Mouse (Mus musculus) kidney, postnatal 0 days (tissue): Measurements from ENCODE around the gene Nat8f6. TPM values are rescaled to one million over a fixed set of nuclear protein-coding genes. Genes with fewer than 3 reads are reported as not detected.

Experiments used
- ATAC-seq: fragments of 200-750 bp; cut with Nextera tagmentation; replicated peaks from 2 replicates; pipeline ENCODE4 v1.8.0; 2017; ENCODE audit warnings: low read depth, moderate number of reproducible peaks, moderate TSS enrichment, moderate library complexity; ENCODE audit not compliant: low FRiP score
- DNase-seq: peaks from one replicate; pipeline ENCODE4 v3.0.0-alpha.2; 2016; ENCODE audit warnings: low spot score
- H3K27ac ChIP-seq: fragments of 300-500 bp; sonication (generic); 2 replicates; pipeline ENCODE4 v1.5.1; 2014; ENCODE audit warnings: mild to moderate bottlenecking
- H3K27me3 ChIP-seq: fragments of 300-500 bp; sonication (generic); 2 replicates; pipeline ENCODE4 v1.6.1; 2014; ENCODE audit warnings: low read length, mixed read lengths; ENCODE audit not compliant: insufficient read depth
- H3K36me3 ChIP-seq: fragments of 300-500 bp; sonication (generic); 2 replicates; pipeline ENCODE4 v1.6.1; 2014; ENCODE audit warnings: low read length, mixed read lengths; ENCODE audit not compliant: insufficient read depth
- H3K4me1 ChIP-seq: fragments of 300-500 bp; sonication (generic); replicated peaks from 2 replicates; pipeline ENCODE4 v1.6.1; 2014; ENCODE audit warnings: antibody characterized with exemption, low read length, mixed read lengths; ENCODE audit not compliant: insufficient read depth
- H3K4me2 ChIP-seq: fragments of 300-500 bp; sonication (generic); 2 replicates; pipeline ENCODE4 v1.6.1; 2014; ENCODE audit warnings: mild to moderate bottlenecking, low read length, moderate library complexity, mixed read lengths
- H3K4me3 ChIP-seq: fragments of 300-500 bp; sonication (generic); replicated peaks from 2 replicates; pipeline ENCODE4 v1.5.1; 2014; ENCODE audit warnings: low read depth, low read length
- H3K9ac ChIP-seq: fragments of 300-500 bp; sonication (generic); 2 replicates; pipeline ENCODE4 v1.6.1; 2014; ENCODE audit warnings: low read depth, low read length
- H3K9me3 ChIP-seq: fragments of 300-500 bp; sonication (generic); replicated peaks from 2 replicates; pipeline ENCODE4 v1.6.1; 2016; ENCODE audit warnings: low read length, inconsistent platforms, mixed read lengths
- CTCF ChIP-seq: IDR thresholded peaks from 2 replicates; pipeline ENCODE4 v1.5.1; 2016; ENCODE audit warnings: antibody characterized with exemption, low read depth, mild to moderate bottlenecking, moderate library complexity
- WGBS: fragments of 180-500 bp; shearing (Covaris S2); extraction: QIAGEN DNeasy Blood & Tissue Kit; methylation state at CpG from one replicate; pipeline ENCODE4 v1.1.7; 2014; 5-methylcytosine and 5-hydroxymethylcytosine counted together
- polyA plus RNA-seq: library from polyadenylated mRNA; unstranded; fragments of >200 nt; fragmentation: Nextera tagmentation; extraction: Ambion mirVana; gene quantifications from 2 replicates; pipeline ENCODE4 v1.2.1, GENCODE M21; 2015

Nat8f6 gene
- polyA plus RNA-seq, 1 experiment from 2014 or later = 0.64 TPM

DNA sequence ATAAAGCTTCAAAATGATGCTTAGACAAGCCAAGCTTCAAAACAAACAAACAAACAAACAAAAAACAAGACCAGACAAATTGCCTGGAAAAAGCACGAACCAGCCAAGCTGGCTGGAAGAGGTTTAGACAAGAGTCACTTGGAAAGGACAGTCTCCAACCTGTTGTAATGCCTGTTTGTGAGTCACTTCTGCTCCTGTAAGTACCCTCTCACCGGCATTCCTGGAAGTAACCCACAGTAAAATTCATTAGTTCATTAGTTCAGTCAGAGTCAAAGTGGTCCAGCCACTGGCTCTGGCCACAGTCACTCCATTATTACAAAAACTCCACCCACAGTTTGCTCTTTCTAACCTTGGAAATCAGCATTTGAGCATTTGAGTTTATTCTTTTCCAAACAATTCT lies 43.1 kb upstream of the Nat8f6 start:
- no peak for TF ChIP-seq CTCF
- Histone ChIP-seq H3K27me3 (no peaks in the 10 kb centered on the region), H3K4me3 (no peak overlapping the region), H3K9ac (no peak overlapping the region), H3K9me3 (no peaks in the 10 kb centered on the region), H3K4me1 (no peaks in the 10 kb centered on the region), H3K27ac (no peak overlapping the region), H3K36me3 (no peaks in the 10 kb centered on the region), H3K4me2 (no peak overlapping the region)
- DNase-seq = no peak
- no peak for ATAC-seq
- WGBS = 84% methylated on average over 2 of the region's 2 CpGs

DNA sequence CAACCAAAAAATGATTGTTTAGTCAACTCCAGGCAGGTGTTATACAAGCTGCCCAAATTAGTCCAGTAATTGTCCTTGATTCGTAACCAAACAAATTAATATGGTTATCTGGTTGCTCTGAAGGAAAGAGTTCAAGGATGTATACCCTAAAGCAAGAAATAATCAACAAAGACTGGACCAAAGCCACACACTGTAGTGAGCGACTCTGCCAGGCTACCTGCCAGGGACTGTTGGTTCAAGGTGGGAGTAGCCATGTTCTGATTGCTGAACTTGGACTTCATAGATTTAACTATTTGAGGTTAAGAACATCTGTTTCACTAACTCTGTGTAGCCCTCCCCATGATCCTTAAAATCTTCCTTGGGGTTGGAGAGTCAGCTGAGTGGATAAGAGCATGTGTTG lies 42.4 kb upstream of the Nat8f6 start:
- Histone ChIP-seq H3K4me1 (no peaks in the 10 kb centered on the region), H3K27ac (no peak overlapping the region), H3K27me3 (no peaks in the 10 kb centered on the region), H3K9ac (no peak overlapping the region), H3K4me2 (no peak overlapping the region), H3K4me3 (no peak overlapping the region), H3K9me3 (no peaks in the 10 kb centered on the region), H3K36me3 (no peaks in the 10 kb centered on the region)
- no peak for DNase-seq
- ATAC-seq = no peak
- WGBS = 89% methylated on average over 2 of the region's 2 CpGs
- TF ChIP-seq CTCF = no peak

GRCm38 (mm10) chr6:85862565-85862964 lies 41.8 kb upstream of the Nat8f6 start:
- Histone ChIP-seq H3K9ac (no peak overlapping the region), H3K4me1 (no peaks in the 10 kb centered on the region), H3K4me3 (no peak overlapping the region), H3K4me2 (no peak overlapping the region), H3K9me3 (no peaks in the 10 kb centered on the region), H3K27ac (no peak overlapping the region), H3K27me3 (no peaks in the 10 kb centered on the region), H3K36me3 (no peaks in the 10 kb centered on the region)
- TF ChIP-seq CTCF = no peak
- ATAC-seq = no peak
- no peak for DNase-seq
- WGBS = 72% methylated on average over 3 of the region's 3 CpGs

GRCm38 (mm10) chr6:85861247-85861646 lies 40.5 kb upstream of the Nat8f6 start:
- no peaks in the 10 kb centered on the region for H3K36me3 ChIP-seq
- no peak overlapping the region for H3K9ac ChIP-seq
- H3K4me2 ChIP-seq = no peak overlapping the region
- H3K4me1 ChIP-seq = no peaks in the 10 kb centered on the region
- WGBS = 85% methylated on average over 3 of the region's 3 CpGs
- ATAC-seq = no peak
- no peak overlapping the region for H3K27ac ChIP-seq
- no peak for TF ChIP-seq CTCF
- H3K4me3 ChIP-seq = no peak overlapping the region
- H3K9me3 ChIP-seq = no peaks in the 10 kb centered on the region
- H3K27me3 ChIP-seq = no peaks in the 10 kb centered on the region
- no peak for DNase-seq

GRCm38 (mm10) chr6:85856194-85856678 lies 35.5 kb upstream of the Nat8f6 start:
- ATAC-seq = peak; percentile 49; the same call in 1 of the 2 replicates

GRCm38 (mm10) chr6:85853481-85853880 lies 32.7 kb upstream of the Nat8f6 start:
- Histone ChIP-seq H3K9me3 (no peaks in the 10 kb centered on the region), H3K4me2 (no peak overlapping the region), H3K27ac (no peak overlapping the region), H3K4me3 (no peak overlapping the region), H3K9ac (no peak overlapping the region), H3K36me3 (no peaks in the 10 kb centered on the region), H3K27me3 (no peaks in the 10 kb centered on the region), H3K4me1 (no peaks in the 10 kb centered on the region)
- WGBS = 76% methylated on average over 3 of the region's 3 CpGs
- 0 out of 2 replicates have a peak, but pooled peaks have one; percentile 25 for ATAC-seq
- TF ChIP-seq CTCF = no peak
- no peak for DNase-seq

More at GRCm38 (mm10) chr6:85856194-85856678, 35.5 kb upstream of the Nat8f6 start:
- no peak overlapping the region for H3K4me2 ChIP-seq
- H3K9ac ChIP-seq = no peak overlapping the region
- WGBS = 62% methylated on average over 1 of the region's 1 CpGs
- peak; percentile 35 for DNase-seq
- H3K4me3 ChIP-seq = no peak overlapping the region
- no peak for TF ChIP-seq CTCF
- H3K27ac ChIP-seq = no peak overlapping the region
- H3K4me1 ChIP-seq = no peaks in the 10 kb centered on the region
- H3K36me3 ChIP-seq = no peaks in the 10 kb centered on the region
- H3K27me3 ChIP-seq = no peaks in the 10 kb centered on the region
- no peaks in the 10 kb centered on the region for H3K9me3 ChIP-seq

GRCm38 (mm10) chr6:85851062-85851773 lies 30.5 kb upstream of the Nat8f6 start:
- H3K9ac ChIP-seq = no peak overlapping the region
- TF ChIP-seq CTCF = no peak
- no peaks in the 10 kb centered on the region for H3K4me1 ChIP-seq
- H3K27me3 ChIP-seq = no peaks in the 10 kb centered on the region
- ATAC-seq (no peak), DNase-seq (no peak)
- WGBS = 89% methylated on average over 7 of the region's 7 CpGs
- H3K27ac ChIP-seq = no peak overlapping the region
- H3K4me3 ChIP-seq = no peak overlapping the region
- no peaks in the 10 kb centered on the region for H3K9me3 ChIP-seq
- H3K36me3 ChIP-seq = no peaks in the 10 kb centered on the region
- H3K4me2 ChIP-seq = no peak overlapping the region
